Mouse (Mus musculus): ENCODE data around the gene Gm49510. TPM values are rescaled to one million over a fixed set of nuclear protein-coding genes. Genes with fewer than 3 reads are reported as not detected.

The Gm49510 gene
- polyA plus RNA-seq, 1 experiment from 2014 or later: 0.21 TPM

GRCm38 (mm10) chr15:78915660-78916017 lies 16.2 kb downstream of the Gm49510 start:
- peaks cover 7% of the 10 kb centered on the region; the same call in 1 of the 2 replicates for H3K27me3 ChIP-seq (replicated peaks; ENCODE audit: control insufficient read depth, insufficient read depth, low read length)
- no peak overlapping the region for H3K9ac ChIP-seq (ENCODE audit: low read depth, low read length)
- 0 out of 2 replicates have a peak overlapping the region, but pooled peaks have one; percentile 10 for H3K4me2 ChIP-seq (replicated peaks; ENCODE audit: low read depth)
- WGBS: 10% methylated on average over 8 of the region's 8 CpGs
- H3K4me3 ChIP-seq (ENCODE audit: low read depth, low read length): no peak overlapping the region
- no peak for ATAC-seq
- no peak overlapping the region for H3K27ac ChIP-seq (ENCODE audit: low read depth, low read length)
- peak; percentile 97 for TF ChIP-seq CTCF (IDR thresholded peaks at IDR 0.05; ENCODE audit: low read depth)
- no peaks in the 10 kb centered on the region for H3K9me3 ChIP-seq (ENCODE audit: control insufficient read depth)
- H3K4me1 ChIP-seq (replicated peaks; ENCODE audit: control insufficient read depth, insufficient read depth, low read length): 0 out of 2 replicates have a peak, but pooled peaks cover 4% of the 10 kb centered on the region
- H3K36me3 ChIP-seq (ENCODE audit: control insufficient read depth, insufficient read depth): peaks cover 3% of the 10 kb centered on the region

GRCm38 (mm10) chr15:78916052-78916826 lies 16.8 kb downstream of the Gm49510 start:
- no peaks in the 10 kb centered on the region for H3K9me3 ChIP-seq (ENCODE audit: control insufficient read depth)
- TF ChIP-seq CTCF (IDR thresholded peaks at IDR 0.05; ENCODE audit: low read depth): no peak
- H3K36me3 ChIP-seq (ENCODE audit: control insufficient read depth, insufficient read depth): peaks cover 3% of the 10 kb centered on the region
- ATAC-seq: no peak
- H3K9ac ChIP-seq (ENCODE audit: low read depth, low read length): no peak overlapping the region
- H3K4me3 ChIP-seq (ENCODE audit: low read depth, low read length): no peak overlapping the region
- no peak overlapping the region for H3K27ac ChIP-seq (ENCODE audit: low read depth, low read length)
- 74% methylated on average over 12 of the region's 12 CpGs for WGBS
- H3K4me2 ChIP-seq (replicated peaks; ENCODE audit: low read depth): 0 out of 2 replicates have a peak overlapping the region, but pooled peaks have one; percentile 10
- 0 out of 2 replicates have a peak, but pooled peaks cover 4% of the 10 kb centered on the region for H3K4me1 ChIP-seq (replicated peaks; ENCODE audit: control insufficient read depth, insufficient read depth, low read length)
- peaks cover 7% of the 10 kb centered on the region; the same call in 1 of the 2 replicates for H3K27me3 ChIP-seq (replicated peaks; ENCODE audit: control insufficient read depth, insufficient read depth, low read length)

GRCm38 (mm10) chr15:78918126-78918525 lies 18.7 kb downstream of the Gm49510 start:
- H3K9ac ChIP-seq (ENCODE audit: low read depth, low read length): no peak overlapping the region
- no peak for TF ChIP-seq CTCF (IDR thresholded peaks at IDR 0.05; ENCODE audit: low read depth)
- 95% methylated on average over 23 of the region's 23 CpGs for WGBS
- no peaks in the 10 kb centered on the region; the same call in 1 of the 2 replicates for H3K36me3 ChIP-seq (ENCODE audit: control insufficient read depth, insufficient read depth)
- peaks cover 7% of the 10 kb centered on the region; the same call in 1 of the 2 replicates for H3K27me3 ChIP-seq (replicated peaks; ENCODE audit: control insufficient read depth, insufficient read depth, low read length)
- no peak overlapping the region for H3K4me3 ChIP-seq (ENCODE audit: low read depth, low read length)
- H3K27ac ChIP-seq (ENCODE audit: low read depth, low read length): no peak overlapping the region
- no peak overlapping the region for H3K4me2 ChIP-seq (replicated peaks; ENCODE audit: low read depth)
- no peak for ATAC-seq
- 0 out of 2 replicates have a peak, but pooled peaks cover 4% of the 10 kb centered on the region for H3K4me1 ChIP-seq (replicated peaks; ENCODE audit: control insufficient read depth, insufficient read depth, low read length)
- H3K9me3 ChIP-seq (ENCODE audit: control insufficient read depth): no peaks in the 10 kb centered on the region

GRCm38 (mm10) chr15:78919914-78920313 lies 20.4 kb downstream of the Gm49510 start:
- 42% methylated on average over 12 of the region's 12 CpGs for WGBS
- no peaks in the 10 kb centered on the region for H3K27me3 ChIP-seq (replicated peaks; ENCODE audit: control insufficient read depth, insufficient read depth, low read length)
- H3K9ac ChIP-seq (ENCODE audit: low read depth, low read length): no peak overlapping the region
- H3K27ac ChIP-seq (ENCODE audit: low read depth, low read length): no peak overlapping the region
- no peak for TF ChIP-seq CTCF (IDR thresholded peaks at IDR 0.05; ENCODE audit: low read depth)
- no peaks in the 10 kb centered on the region; the same call in 1 of the 2 replicates for H3K36me3 ChIP-seq (ENCODE audit: control insufficient read depth, insufficient read depth)
- 0 out of 2 replicates have a peak, but pooled peaks cover 2% of the 10 kb centered on the region for H3K4me1 ChIP-seq (replicated peaks; ENCODE audit: control insufficient read depth, insufficient read depth, low read length)
- H3K9me3 ChIP-seq (ENCODE audit: control insufficient read depth): no peaks in the 10 kb centered on the region
- no peak for ATAC-seq
- H3K4me2 ChIP-seq (replicated peaks; ENCODE audit: low read depth): no peak overlapping the region
- no peak overlapping the region for H3K4me3 ChIP-seq (ENCODE audit: low read depth, low read length)

- no peak for TF ChIP-seq CTCF (IDR thresholded peaks at IDR 0.05; ENCODE audit: low read depth)
- H3K9ac ChIP-seq (ENCODE audit: low read depth, low read length): no peak overlapping the region
- H3K36me3 ChIP-seq (ENCODE audit: control insufficient read depth, insufficient read depth): no peaks in the 10 kb centered on the region; the same call in 1 of the 2 replicates
- ATAC-seq: no peak
- no peak overlapping the region for H3K27ac ChIP-seq (ENCODE audit: low read depth, low read length)
- H3K4me1 ChIP-seq (replicated peaks; ENCODE audit: control insufficient read depth, insufficient read depth, low read length): peaks cover 6% of the 10 kb centered on the region; the same call in 1 of the 2 replicates
- no peak overlapping the region for H3K4me2 ChIP-seq (replicated peaks; ENCODE audit: low read depth)
- H3K4me3 ChIP-seq (ENCODE audit: low read depth, low read length): no peak overlapping the region
- H3K27me3 ChIP-seq (replicated peaks; ENCODE audit: control insufficient read depth, insufficient read depth, low read length): no peaks in the 10 kb centered on the region
- H3K9me3 ChIP-seq (ENCODE audit: control insufficient read depth): no peaks in the 10 kb centered on the region
- WGBS: 79% methylated on average over 7 of the region's 7 CpGs
Observed at GRCm38 (mm10) chr15:78922700-78923099, 23.2 kb downstream of the Gm49510 start.

- H3K27ac ChIP-seq (ENCODE audit: low read depth, low read length): no peak overlapping the region
- H3K4me3 ChIP-seq (ENCODE audit: low read depth, low read length): no peak overlapping the region
- H3K9me3 ChIP-seq (ENCODE audit: control insufficient read depth): no peaks in the 10 kb centered on the region
- no peaks in the 10 kb centered on the region; the same call in none of the 2 replicates for H3K36me3 ChIP-seq (ENCODE audit: control insufficient read depth, insufficient read depth)
- WGBS: 46% methylated on average over 6 of the region's 6 CpGs
- H3K9ac ChIP-seq (ENCODE audit: low read depth, low read length): no peak overlapping the region
- H3K4me2 ChIP-seq (replicated peaks; ENCODE audit: low read depth): no peak overlapping the region
- H3K4me1 ChIP-seq (replicated peaks; ENCODE audit: control insufficient read depth, insufficient read depth, low read length): peaks cover 6% of the 10 kb centered on the region; the same call in 1 of the 2 replicates
- H3K27me3 ChIP-seq (replicated peaks; ENCODE audit: control insufficient read depth, insufficient read depth, low read length): no peaks in the 10 kb centered on the region
- ATAC-seq: no peak
- no peak for TF ChIP-seq CTCF (IDR thresholded peaks at IDR 0.05; ENCODE audit: low read depth)
Observed at GRCm38 (mm10) chr15:78923585-78923984, 24.1 kb downstream of the Gm49510 start.
